Mouse (Mus musculus) myocyte (in vitro differentiated cells): ENCODE measurements around the gene Hip1.

Experiments
- CEBPB ChIP-seq: IDR thresholded peaks from 2 replicates; pipeline ENCODE4 v1.6.1; 2011; ENCODE audit warnings: mild to moderate bottlenecking, moderate library complexity; ENCODE audit not compliant: poor library complexity, insufficient read depth, severe bottlenecking
- MYOD1 ChIP-seq, 3 experiments: IDR thresholded peaks; one replicate each; pipeline ENCODE4 v1.6.1; 2011; ENCODE audit warnings: control low read depth in 2 of 3, low read depth in 2 of 3, mild to moderate bottlenecking in 2 of 3, moderate library complexity in 1 of 3; ENCODE audit not compliant: insufficient read length in 2 of 3, control insufficient read depth in 1 of 3
- MYOG ChIP-seq, 3 experiments: IDR thresholded peaks; one replicate each; pipeline ENCODE4 v1.6.1; 2011; ENCODE audit warnings: control low read depth in 2 of 3, low read depth in 2 of 3, mild to moderate bottlenecking in 2 of 3; ENCODE audit not compliant: insufficient read length in 2 of 3, control insufficient read depth in 1 of 3, insufficient read depth in 1 of 3
- POLR2A ChIP-seq: IDR thresholded peaks from one replicate; pipeline ENCODE4 v1.6.1; 2011; ENCODE audit warnings: low read depth, mild to moderate bottlenecking, control low read depth, moderate library complexity; ENCODE audit not compliant: insufficient read length
- TCF12 ChIP-seq: IDR thresholded peaks from one replicate; pipeline ENCODE4 v1.6.1; 2011; ENCODE audit warnings: mild to moderate bottlenecking, control low read depth; ENCODE audit not compliant: poor library complexity, insufficient read depth, severe bottlenecking
- USF1 ChIP-seq: IDR thresholded peaks from one replicate; pipeline ENCODE4 v1.6.1; 2011; ENCODE audit warnings: low read depth, mild to moderate bottlenecking, control low read depth, moderate library complexity

DNA sequence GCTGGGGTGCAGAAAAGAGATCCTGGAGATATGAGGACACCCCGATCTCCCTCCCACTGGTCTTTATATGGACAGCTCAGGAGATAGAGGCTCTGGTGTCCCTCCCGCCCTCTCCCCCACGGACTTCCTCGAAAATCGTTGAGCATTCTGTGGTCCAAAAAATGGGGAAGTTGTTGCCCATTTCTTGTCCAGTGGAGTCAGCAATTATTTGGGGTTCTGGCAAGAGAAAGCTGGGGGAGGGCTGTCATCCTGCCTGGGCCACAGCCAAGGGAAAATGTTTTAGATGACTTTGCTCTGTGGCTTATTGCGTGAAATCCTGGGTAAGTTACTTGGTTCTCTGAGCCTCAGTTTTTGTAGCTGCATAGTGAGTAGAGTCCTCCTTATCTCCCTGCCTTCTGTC is 28.1 kb upstream of the Hip1 start, which contains the start of gene Ccl24:
- no peak for TF ChIP-seq POLR2A
- no peak for TF ChIP-seq CEBPB
- TF ChIP-seq MYOG (IDR thresholded peaks at IDR 0.05; ENCODE audit: control insufficient read depth in 1 of 3, insufficient read depth in 1 of 3, insufficient read length in 2 of 3, low read depth in 2 of 3) = no peak
- TF ChIP-seq USF1 = no peak
- no peak for TF ChIP-seq MYOD1 (IDR thresholded peaks at IDR 0.05; ENCODE audit: control insufficient read depth in 1 of 3, insufficient read length in 2 of 3, low read depth in 2 of 3)
- TF ChIP-seq TCF12 = no peak
